Mouse (Mus musculus) midbrain, embryonic 10.5 days (tissue): Measurements from ENCODE around the gene Senp2. TPM values are rescaled to one million over a fixed set of nuclear protein-coding genes. Genes with fewer than 3 reads are reported as not detected.

ENCODE experiments used
- DNase-seq: peaks from one replicate; pipeline ENCODE4 v3.0.0-alpha.2; 2017; ENCODE audit warnings: low spot score
- H3K27ac ChIP-seq: fragments of 300-500 bp; sonication (generic); replicated peaks from 2 replicates; pipeline ENCODE4 v1.5.1; 2016; ENCODE audit warnings: mild to moderate bottlenecking
- H3K27me3 ChIP-seq: fragments of 300-500 bp; sonication (generic); 2 replicates; pipeline ENCODE4 v1.6.1; 2016; ENCODE audit warnings: low read depth, mild to moderate bottlenecking; ENCODE audit not compliant: poor library complexity, severe bottlenecking
- H3K36me3 ChIP-seq: fragments of 300-500 bp; sonication (generic); 2 replicates; pipeline ENCODE4 v1.6.1; 2016; ENCODE audit warnings: mild to moderate bottlenecking, moderate library complexity
- H3K4me1 ChIP-seq: fragments of 300-500 bp; sonication (generic); 2 replicates; pipeline ENCODE4 v1.6.1; 2016
- H3K4me3 ChIP-seq: fragments of 300-500 bp; sonication (generic); 2 replicates; pipeline ENCODE4 v1.5.1; 2016; ENCODE audit warnings: mild to moderate bottlenecking, moderate library complexity
- H3K9me3 ChIP-seq: fragments of 300-500 bp; sonication (generic); replicated peaks from 2 replicates; pipeline ENCODE4 v1.6.1; 2016; ENCODE audit warnings: mild to moderate bottlenecking
- WGBS: fragments of 180-500 bp; shearing (Covaris S2); methylation state at CpG from one replicate; pipeline ENCODE4 v1.1.7; 2016; 5-methylcytosine and 5-hydroxymethylcytosine counted together
- polyA plus RNA-seq: library from polyadenylated mRNA; unstranded; fragments of >200 nt; fragmentation: Nextera tagmentation; extraction: Ambion mirVana; gene quantifications from 2 replicates; pipeline ENCODE4 v1.2.1, GENCODE M21; 2016

Senp2 gene
- polyA plus RNA-seq, 1 experiment from 2014 or later, result 64.2 TPM

- no peaks in the 10 kb centered on the region for H3K9me3 ChIP-seq
- no peak overlapping the region for H3K27ac ChIP-seq
- H3K36me3 ChIP-seq, result peaks cover 97% of the 10 kb centered on the region
- no peak for DNase-seq
- no peak overlapping the region for H3K4me3 ChIP-seq
- H3K4me1 ChIP-seq, result no peaks in the 10 kb centered on the region
- WGBS, result 93% methylated on average over 4 of the region's 4 CpGs
- H3K27me3 ChIP-seq, result no peaks in the 10 kb centered on the region
These were observed 34.5 kb downstream of the Senp2 start for GRCm38 (mm10) chr16:22043830-22044229.

GRCm38 (mm10) chr16:22045930-22046329 lies 36.6 kb downstream of the Senp2 start:
- Histone ChIP-seq H3K9me3 (no peaks in the 10 kb centered on the region), H3K27ac (no peak overlapping the region), H3K36me3 (peaks cover 82% of the 10 kb centered on the region), H3K4me3 (no peak overlapping the region), H3K4me1 (no peaks in the 10 kb centered on the region), H3K27me3 (no peaks in the 10 kb centered on the region)
- no peak for DNase-seq
- WGBS, result 91% methylated on average over 3 of the region's 3 CpGs

DNA sequence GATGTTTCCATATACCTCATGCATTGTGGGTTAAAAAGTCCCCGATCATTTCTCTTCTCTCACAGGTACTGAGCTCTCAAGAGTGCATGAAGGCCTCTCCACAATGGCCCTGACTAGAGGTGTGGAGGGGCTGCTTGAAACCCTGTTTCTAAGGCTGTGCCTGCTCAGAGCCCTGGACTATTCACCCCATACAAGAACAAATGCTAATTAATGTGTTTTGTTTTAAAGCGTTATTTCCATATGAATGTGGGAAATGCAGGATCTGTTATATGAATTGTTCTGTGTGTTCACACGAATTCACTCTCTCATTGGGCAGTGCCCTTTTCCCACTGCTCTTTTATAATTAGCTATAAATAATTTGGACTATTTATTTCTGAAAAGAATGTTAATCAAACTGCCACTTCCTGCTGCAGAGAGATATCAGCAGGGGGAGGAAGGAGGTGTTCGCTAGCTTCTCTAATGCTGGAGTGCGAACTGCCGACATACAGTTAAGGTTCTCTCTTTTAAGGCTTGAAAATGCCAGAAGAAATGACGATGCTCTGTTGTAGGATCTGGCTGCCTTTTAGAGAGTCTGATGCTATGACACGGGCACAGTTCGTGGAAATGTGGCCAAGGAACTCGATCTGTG lies 37.6 kb downstream of the Senp2 start:
- Histone ChIP-seq H3K9me3 (no peaks in the 10 kb centered on the region), H3K4me3 (no peak overlapping the region), H3K4me1 (no peaks in the 10 kb centered on the region), H3K27me3 (no peaks in the 10 kb centered on the region), H3K36me3 (peaks cover 73% of the 10 kb centered on the region), H3K27ac (no peak overlapping the region)
- WGBS, result 96% methylated on average over 10 of the region's 10 CpGs
- no peak for DNase-seq

DNA sequence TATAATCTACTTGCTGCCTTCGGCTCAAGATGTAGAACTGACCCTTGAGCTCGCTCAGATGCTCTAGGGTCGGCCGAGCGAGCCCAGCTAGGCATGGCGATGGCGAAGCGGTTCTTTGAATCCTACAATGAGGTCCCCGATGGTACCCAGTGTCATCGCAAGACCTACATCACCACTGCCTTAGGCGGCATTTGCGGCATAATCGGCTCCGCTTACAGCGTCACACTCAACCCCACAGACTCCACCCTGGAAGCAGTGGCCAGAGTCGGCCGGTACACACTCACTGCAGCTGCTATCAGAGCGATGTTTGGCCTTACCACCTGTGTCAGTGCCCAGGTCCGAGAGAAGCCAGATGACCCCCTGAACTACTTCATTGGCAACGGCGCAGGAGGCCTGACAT lies 44.1 kb downstream of the Senp2 start:
- H3K36me3 ChIP-seq, result peaks cover 33% of the 10 kb centered on the region
- WGBS, result 94% methylated on average over 21 of the region's 21 CpGs
- no peak overlapping the region for H3K27ac ChIP-seq
- no peak overlapping the region for H3K4me3 ChIP-seq
- H3K4me1 ChIP-seq, result no peaks in the 10 kb centered on the region
- H3K27me3 ChIP-seq, result no peaks in the 10 kb centered on the region
- no peaks in the 10 kb centered on the region for H3K9me3 ChIP-seq
- DNase-seq, result no peak

DNA sequence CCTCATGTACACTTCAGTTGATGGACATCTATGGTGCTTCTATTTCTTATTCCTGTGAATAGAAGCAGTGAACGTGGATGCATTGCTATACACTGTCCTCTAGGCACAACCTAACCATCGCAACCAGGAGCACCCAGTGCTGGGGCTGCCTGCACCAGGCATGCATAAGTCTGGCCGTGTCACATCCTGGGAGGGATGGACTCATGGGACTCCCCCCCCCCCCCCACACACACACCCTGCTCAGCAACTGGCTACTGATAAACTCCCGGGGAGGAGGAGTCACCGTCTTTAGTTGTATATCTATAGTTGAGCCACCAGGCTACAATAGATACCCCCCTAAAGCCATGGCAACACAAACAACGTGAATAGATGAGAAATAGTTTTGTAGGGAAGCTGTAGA lies 48.2 kb downstream of the Senp2 start:
- Histone ChIP-seq H3K36me3 (peaks cover 63% of the 10 kb centered on the region), H3K9me3 (no peaks in the 10 kb centered on the region), H3K27ac (no peak overlapping the region), H3K27me3 (no peaks in the 10 kb centered on the region), H3K4me1 (no peaks in the 10 kb centered on the region), H3K4me3 (no peak overlapping the region)
- no peak for DNase-seq
- WGBS, result 86% methylated on average over 6 of the region's 6 CpGs

GRCm38 (mm10) chr16:22058871-22059270 lies 49.6 kb downstream of the Senp2 start:
- peaks cover 69% of the 10 kb centered on the region for H3K36me3 ChIP-seq
- WGBS, result 93% methylated on average over 7 of the region's 7 CpGs

DNA sequence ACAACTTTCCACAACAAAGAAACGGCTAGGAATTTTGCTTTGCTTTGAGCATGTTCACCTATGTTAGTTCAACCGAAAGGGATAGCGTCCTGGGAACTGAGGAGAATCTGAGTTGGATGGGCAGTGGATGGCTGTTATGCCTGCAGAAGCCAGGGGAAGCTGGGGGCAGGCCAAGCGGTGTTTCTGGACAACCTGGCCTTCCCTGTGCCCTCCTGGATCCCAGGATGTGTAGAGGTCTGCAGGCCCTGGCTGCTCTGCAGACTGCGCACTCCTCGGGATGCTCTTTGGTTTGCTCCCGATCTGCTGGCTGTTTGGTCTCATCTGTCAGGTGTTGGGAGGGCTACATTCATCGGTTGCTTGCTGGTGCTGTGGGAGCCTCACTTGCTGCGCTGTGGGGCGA lies 51.1 kb downstream of the Senp2 start:
- Histone ChIP-seq H3K36me3 (peaks cover 83% of the 10 kb centered on the region), H3K4me3 (no peak overlapping the region), H3K27ac (no peak overlapping the region), H3K9me3 (no peaks in the 10 kb centered on the region), H3K4me1 (no peaks in the 10 kb centered on the region), H3K27me3 (no peaks in the 10 kb centered on the region)
- DNase-seq, result no peak
- 95% methylated on average over 10 of the region's 10 CpGs for WGBS

More at GRCm38 (mm10) chr16:22058871-22059270, 49.6 kb downstream of the Senp2 start:
- no peaks in the 10 kb centered on the region for H3K4me1 ChIP-seq
- H3K27ac ChIP-seq, result no peak overlapping the region
- H3K27me3 ChIP-seq, result no peaks in the 10 kb centered on the region
- DNase-seq, result no peak
- no peak overlapping the region for H3K4me3 ChIP-seq
- no peaks in the 10 kb centered on the region for H3K9me3 ChIP-seq

GRCm38 (mm10) chr16:22061555-22062160 lies 52.4 kb downstream of the Senp2 start:
- peaks cover 95% of the 10 kb centered on the region for H3K36me3 ChIP-seq
- H3K27me3 ChIP-seq, result no peaks in the 10 kb centered on the region
- H3K27ac ChIP-seq, result no peak overlapping the region
- H3K4me1 ChIP-seq, result no peaks in the 10 kb centered on the region
- 86% methylated on average over 14 of the region's 14 CpGs for WGBS
- no peaks in the 10 kb centered on the region for H3K9me3 ChIP-seq
- H3K4me3 ChIP-seq, result no peak overlapping the region
- DNase-seq, result no peak

DNA sequence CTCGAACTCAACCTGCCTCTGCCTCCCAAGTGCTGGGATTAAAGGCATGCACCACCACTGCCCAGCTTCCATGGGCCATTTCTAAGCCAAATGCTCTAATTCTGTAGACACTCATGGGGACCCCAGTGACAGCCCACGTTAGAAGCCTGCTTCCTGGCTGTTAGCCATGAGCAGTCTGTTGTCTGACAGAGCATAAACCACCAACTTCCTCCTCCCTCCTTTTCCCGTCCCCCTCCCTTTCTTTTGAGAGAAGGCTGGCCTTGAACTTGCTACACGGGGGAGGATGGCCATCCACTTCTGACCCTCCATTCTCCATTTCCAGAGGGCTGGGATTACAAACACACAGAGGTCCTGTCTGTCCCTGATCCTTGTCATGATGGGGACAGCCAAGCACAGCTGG lies 53.0 kb downstream of the Senp2 start:
- H3K36me3 ChIP-seq, result peaks cover 96% of the 10 kb centered on the region

GRCm38 (mm10) chr16:22065536-22065935 lies 56.3 kb downstream of the Senp2 start:
- H3K36me3 ChIP-seq, result peaks cover 100% of the 10 kb centered on the region
- no peak overlapping the region for H3K4me3 ChIP-seq
- DNase-seq, result no peak
- no peaks in the 10 kb centered on the region for H3K9me3 ChIP-seq
- no peaks in the 10 kb centered on the region for H3K4me1 ChIP-seq
- H3K27me3 ChIP-seq, result no peaks in the 10 kb centered on the region
- no peak overlapping the region for H3K27ac ChIP-seq

More for the DNA sequence above, 53.0 kb downstream of the Senp2 start:
- H3K9me3 ChIP-seq, result no peaks in the 10 kb centered on the region
- no peaks in the 10 kb centered on the region for H3K4me1 ChIP-seq
- H3K4me3 ChIP-seq, result no peak overlapping the region
- 84% methylated on average over 4 of the region's 4 CpGs for WGBS
- no peak for DNase-seq
- no peak overlapping the region for H3K27ac ChIP-seq
- no peaks in the 10 kb centered on the region for H3K27me3 ChIP-seq

DNA sequence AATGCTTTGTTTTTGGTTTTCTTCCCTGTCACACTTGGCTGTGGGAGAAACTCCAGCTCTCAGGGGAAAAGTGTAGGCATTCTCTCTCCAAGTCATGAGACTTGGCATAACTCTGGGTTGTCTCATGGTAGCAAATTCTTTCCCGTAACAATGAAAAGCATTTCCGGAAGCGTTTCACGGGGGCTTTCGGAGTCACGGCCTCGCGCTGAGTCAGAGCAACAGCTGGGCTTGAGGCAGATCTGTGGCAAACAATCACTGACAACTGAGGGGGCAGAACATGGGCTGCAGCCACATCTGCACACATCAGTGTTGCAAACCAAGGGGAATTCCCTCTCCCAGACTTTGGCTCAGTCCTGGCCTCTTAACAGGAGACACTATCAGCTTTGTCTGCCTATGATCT lies 58.1 kb downstream of the Senp2 start:
- WGBS, result 97% methylated on average over 8 of the region's 8 CpGs
- DNase-seq, result no peak
- Histone ChIP-seq H3K36me3 (peaks cover 100% of the 10 kb centered on the region), H3K9me3 (no peaks in the 10 kb centered on the region), H3K4me1 (no peaks in the 10 kb centered on the region), H3K27me3 (no peaks in the 10 kb centered on the region), H3K27ac (no peak overlapping the region), H3K4me3 (no peak overlapping the region)

DNA sequence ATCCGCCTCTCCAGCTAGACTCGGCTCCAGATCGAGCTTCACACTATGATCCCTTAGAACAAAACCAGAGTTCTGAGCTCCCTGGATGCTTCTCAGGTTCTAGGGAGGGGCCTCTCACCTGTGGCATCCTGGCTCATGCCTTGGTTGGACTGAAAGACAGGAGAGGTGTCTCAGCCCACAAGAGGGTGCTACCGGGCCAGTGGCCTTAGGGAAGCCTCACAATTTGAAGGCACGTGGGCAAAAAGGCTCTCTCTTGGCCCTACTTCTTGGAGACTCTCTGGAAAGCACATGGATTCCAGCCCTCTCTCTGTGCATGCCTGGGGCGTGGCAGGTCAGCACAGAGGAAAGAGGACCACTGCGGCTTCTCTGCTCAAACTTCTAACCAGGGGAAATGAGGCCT lies 62.1 kb downstream of the Senp2 start:
- WGBS, result 84% methylated on average over 7 of the region's 7 CpGs

DNA sequence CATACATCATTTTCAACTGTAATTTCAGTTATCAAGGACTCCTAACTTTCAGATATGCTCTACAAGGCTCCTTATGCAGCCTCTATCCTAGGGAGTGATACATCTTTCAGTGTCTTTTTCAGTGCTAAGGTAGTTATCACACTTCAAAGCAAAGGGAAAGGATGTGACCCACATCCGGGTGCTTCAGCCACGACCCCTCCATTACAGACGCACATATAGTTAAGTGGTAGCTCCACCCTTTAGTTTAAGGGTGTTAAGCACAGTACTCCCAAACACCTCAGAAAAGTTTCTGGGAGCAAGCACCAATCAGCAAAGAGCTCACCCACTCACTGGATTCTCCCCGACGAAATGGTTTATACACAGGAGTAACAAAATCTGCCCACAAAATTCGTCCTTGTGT lies 65.8 kb downstream of the Senp2 start:
- 83% methylated on average over 6 of the region's 6 CpGs for WGBS
- DNase-seq, result no peak
- Histone ChIP-seq H3K4me1 (peaks cover 22% of the 10 kb centered on the region), H3K27ac (no peak overlapping the region), H3K27me3 (no peaks in the 10 kb centered on the region), H3K36me3 (peaks cover 100% of the 10 kb centered on the region), H3K4me3 (no peak overlapping the region), H3K9me3 (no peaks in the 10 kb centered on the region)

More for the DNA sequence above, 62.1 kb downstream of the Senp2 start:
- Histone ChIP-seq H3K27ac (no peak overlapping the region), H3K4me1 (peaks cover 11% of the 10 kb centered on the region), H3K9me3 (no peaks in the 10 kb centered on the region), H3K4me3 (no peak overlapping the region), H3K36me3 (peaks cover 100% of the 10 kb centered on the region), H3K27me3 (no peaks in the 10 kb centered on the region)
- no peak for DNase-seq
